Mouse (Mus musculus) neutrophil, adult 5-6 weeks (primary cell): Measurements from ENCODE around the gene Gm20379. TPM values are rescaled to one million over a fixed set of nuclear protein-coding genes. Genes with fewer than 3 reads are reported as not detected.

Experiments used
- ATAC-seq: fragments of 151-379, 151-347 bp; 2 replicates; pipeline ENCODE4 v1.8.0; 2017; ENCODE audit warnings: mild to moderate bottlenecking, moderate TSS enrichment; ENCODE audit not compliant: insufficient number of reproducible peaks, poor library complexity, low FRiP score, severe bottlenecking; ENCODE audit errors: extremely low read depth
- total RNA-seq: library from RNA; stranded (forward); fragments of 200-1000 nt; gene quantifications from 2 replicates; pipeline ENCODE4 v1.2.3, GENCODE M21; 2017

Gene Gm20379
- total RNA-seq = not detected in 2 replicates

DNA sequence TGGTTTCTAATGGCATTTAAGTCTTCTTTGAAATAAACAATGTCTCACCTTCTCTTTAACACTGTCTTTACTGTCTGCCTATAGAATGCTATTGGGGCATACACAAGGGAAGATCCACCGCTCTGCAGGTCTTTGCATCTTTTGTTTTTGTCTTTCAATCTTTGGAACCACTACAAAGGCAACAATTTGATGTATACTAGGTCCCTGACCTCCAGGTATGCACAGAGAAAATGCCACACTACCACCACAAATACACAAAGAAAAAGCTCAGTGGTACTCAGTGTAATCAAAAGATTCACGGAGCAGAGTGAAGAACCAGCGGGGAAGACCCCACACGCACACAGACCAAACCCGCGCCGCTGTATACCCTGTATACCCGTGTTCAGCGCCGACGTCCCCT lies at the start of gene Gm20379:
Gene Gm20379 (plus strand): TSS at position 301 of the 400 bp plus-strand sequence.
- no peak for ATAC-seq

DNA sequence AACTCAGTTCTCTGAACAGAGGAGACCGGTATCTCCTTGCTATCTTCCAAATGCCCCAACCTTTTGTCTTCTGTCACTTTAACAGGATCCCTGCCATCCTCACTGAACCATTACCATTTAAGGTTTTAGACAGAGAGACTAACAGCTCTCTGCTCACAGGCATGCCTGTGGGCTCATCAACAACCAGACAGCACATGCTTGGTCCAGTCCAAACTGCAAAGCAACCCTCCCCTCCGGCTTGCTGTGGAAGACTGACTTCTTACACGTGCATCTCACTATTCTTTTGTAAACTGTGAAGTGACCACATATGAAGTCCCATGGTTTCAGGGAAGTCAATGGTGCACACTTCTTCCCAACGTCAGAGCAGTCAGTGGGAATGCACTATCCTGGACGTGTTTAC lies 44.5 kb upstream of the Gm20379 start:
- no peak for ATAC-seq

DNA sequence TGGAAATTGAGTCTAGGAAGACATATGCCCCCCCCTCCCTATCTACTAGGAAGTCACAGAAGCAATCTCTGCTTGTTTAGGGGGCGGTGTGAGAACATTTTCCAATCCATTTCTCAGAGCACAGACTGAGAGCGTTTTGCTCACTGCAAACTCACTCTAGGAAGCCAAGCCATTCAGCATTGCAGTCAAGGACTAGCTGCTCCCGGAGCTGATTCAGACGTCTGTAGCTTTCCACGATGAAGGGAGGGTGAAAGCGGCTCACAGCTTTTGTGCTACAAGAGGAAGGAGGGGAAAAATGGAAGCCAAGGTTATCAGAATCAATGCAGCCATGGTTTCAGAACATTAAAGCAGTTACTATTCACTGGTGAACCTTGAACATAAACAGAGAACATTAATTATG lies 42.2 kb upstream of the Gm20379 start:
- ATAC-seq = no peak

DNA sequence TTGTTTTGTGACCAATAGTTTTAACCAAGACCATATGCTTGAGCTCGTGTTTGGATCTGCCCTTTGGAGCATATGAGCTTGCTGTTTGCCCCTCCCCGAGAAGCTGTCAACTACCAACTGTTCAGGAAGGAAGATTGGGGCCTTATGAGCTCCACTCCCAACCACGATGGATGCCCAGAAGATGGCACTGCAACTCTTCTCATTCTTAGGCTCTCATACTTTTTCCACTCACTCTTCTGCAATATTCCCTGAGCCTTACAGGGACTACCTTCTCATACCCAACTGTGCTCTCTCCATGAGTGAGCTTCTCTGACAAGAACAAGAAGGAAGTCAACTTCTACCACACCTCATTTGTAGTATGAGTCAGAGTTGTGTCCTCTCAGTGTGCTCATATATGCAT lies 38.7 kb upstream of the Gm20379 start:
- no peak for ATAC-seq

DNA sequence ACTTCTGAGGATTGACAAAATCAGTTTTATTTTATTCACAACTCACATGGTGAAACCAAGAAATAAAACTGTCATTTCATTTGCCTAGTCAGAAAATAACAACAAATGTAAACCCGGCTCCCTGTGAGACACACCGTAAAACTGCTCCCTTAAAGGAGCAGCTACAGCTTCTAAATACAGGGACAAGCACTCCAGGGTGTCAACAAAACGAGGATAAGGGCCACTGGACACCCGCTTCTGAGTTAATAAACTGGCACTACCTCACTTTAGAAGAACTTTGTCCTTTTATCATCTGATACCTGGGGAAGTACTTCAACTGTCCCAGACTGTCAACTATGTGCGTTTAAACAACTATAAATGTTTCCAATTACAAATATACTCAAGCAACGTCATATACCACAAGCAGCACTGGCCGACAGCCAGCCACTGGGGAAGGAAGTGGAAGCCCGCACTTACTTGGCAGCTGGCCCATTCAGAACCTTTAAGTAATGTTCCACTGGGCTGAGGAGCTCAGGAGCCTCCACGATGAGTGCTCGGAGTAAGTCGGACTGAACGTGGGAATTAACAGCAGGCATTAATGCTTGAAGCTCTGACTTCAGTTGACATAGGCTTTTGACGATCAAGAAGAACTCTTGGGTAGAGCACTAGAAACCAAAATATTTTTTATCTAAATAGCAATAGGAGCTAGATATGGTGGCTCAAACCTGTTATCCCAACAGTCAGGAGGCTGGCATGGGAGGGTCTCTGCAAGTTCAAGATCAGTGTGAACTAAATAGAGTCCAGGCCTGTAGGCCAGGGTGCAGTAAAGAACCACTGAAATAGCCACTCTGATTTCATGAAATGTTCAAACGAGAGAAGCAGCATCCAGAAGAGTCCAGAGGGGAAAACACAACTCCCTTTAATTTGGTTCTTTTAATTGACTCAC lies 31.2 kb upstream of the Gm20379 start:
- peak; percentile 53; the same call in 1 of the 2 replicates for ATAC-seq

DNA sequence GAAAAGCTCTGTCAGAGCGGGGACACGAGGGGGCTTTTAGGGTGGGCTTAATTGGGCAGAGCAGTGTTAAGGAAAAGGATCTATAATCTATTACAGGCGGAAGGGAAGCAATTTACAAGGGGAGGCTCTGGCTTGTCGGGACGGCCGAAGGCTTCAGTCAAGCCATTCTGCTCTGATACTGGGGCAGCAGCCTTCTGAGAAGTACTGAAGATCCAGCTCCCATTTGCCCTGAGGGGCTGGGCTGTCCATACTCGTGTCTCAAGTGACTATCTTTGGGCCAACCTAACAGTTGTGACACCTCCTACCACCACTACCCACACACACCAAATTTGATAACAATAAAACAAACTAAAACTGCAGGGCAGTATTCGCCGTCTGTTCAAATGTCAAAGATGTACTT lies 30.5 kb upstream of the Gm20379 start:
- no peak for ATAC-seq

DNA sequence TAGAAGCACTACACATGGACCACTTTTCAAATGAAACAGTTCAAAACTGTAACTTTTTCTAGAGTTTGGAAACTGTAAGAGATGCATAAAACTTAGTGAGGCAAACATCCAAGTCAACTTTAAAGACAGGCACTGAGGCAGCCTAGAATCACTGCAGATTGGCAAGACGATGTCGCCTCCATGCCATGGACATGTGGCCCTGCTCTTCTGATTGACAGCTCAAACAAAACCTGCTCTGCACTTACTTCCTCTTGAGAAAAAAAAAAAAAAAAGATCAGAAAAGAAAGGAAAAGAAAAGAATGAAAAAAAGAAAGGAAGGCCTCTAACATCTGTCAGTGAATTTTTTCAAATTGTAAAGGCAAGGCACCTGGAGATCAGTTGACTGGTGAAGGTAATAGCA lies 28.8 kb upstream of the Gm20379 start:
- ATAC-seq = no peak

DNA sequence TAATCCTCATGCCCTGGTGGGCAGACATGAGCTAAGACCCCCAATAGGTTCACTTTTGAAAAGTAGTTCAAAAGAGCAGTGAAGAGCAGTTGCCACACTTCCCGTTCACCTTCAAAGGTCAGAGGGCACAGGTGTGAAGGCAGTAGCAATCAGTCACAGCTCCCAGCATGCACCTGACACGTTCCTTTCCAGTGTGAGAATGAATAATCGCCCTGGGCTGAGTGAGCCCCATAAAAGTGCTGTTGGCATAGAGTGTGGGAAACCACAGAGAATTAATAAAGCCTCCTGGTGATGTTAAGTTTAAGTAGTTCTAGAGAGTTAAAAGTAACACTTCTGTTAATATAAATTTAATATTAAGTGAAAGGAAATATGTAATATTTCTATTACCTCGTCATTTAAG lies 14.2 kb upstream of the Gm20379 start:
- ATAC-seq = no peak

DNA sequence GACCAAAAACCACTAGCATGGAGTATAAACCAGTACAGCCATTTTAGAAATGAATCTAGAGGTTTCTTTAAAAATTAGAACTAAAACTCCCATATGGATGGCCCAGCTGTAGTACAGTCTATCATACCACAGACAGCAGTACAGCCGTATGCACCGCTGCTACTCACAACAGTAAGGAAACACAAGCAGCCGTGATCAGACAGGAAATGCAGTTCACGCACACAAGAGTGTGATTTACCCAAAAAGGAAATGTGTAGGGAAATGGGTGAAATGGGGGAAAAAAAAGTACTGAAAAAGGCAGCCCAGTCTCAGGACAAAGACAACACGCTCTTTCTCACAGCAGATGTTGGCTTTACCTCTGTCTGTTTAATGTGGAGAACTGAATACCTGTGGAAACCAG lies 11.9 kb upstream of the Gm20379 start:
- no peak for ATAC-seq

DNA sequence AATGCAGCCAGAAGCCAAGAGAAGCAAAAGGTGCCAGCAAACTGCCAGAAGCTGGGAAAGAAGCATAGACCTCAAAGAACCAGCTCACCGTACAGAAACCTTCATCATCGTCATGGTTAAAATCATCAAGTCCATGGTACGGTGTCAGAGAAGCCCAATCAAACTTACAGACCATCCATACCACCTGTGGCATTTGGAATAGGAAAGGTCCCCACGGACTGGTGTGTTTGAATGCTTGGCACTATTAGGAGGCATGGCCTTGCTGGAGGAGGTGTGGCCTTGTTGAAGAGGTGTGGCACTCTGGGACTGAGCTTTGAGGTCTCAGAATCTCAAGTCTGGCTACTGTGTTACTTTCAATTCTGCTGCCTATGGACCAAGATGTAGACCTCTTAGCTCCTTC lies 9.3 kb upstream of the Gm20379 start:
- no peak for ATAC-seq

DNA sequence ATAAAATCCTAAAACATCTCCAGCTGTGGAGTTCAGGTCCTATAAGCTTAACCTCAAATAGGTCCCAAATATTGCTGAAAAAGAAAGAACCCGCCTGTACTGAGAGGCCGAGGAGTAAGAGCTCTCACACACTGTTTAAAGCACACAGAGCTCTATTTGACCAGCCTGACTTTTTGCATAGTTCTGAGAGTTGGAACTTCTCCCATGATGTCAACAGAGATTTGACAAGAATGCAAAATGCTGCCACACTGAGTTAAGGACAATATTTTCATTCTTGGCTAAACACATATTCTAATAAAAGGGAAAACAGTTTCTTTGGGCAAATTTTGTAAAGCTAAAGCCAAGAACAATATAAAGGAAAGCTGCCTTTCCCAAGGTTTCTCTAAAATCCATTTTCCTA lies 8.8 kb upstream of the Gm20379 start:
- ATAC-seq = no peak

DNA sequence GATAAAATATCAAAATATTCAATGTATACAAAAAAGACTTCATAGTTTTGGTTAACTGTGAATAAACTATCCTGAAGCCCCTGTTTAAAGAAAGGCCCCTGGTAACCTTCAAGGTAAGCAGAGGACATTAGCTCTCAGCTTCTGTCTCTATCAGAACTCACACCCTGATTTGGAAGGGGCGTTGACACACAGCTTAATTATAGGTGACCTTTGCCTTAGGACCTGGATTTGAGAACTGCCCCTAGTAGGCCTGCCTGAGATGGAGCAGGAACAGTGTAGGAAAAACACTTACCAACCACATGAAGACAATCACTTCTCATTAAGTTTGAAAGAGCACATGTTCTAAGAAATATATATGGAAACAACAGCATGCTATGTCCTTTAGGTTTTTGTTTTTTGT lies 6.3 kb upstream of the Gm20379 start:
- no peak for ATAC-seq

DNA sequence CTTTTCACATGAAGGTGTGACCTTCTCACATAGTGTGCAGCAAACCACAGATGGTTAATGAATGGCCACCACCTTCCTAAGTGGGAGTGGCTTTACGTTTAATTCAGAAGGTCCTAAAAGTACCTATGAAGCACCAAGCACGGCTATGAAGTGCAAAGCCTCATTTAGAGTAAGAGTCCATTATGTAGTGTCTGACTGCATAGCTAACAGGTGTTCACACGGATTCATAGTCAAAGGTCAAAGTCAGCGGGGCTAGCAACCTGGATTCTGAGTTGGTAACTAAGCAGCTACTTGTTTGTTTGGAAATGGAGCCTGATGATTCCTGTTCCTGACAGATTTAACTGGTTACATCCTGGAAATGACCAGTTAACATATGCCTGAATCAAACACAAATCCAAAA lies 4.0 kb upstream of the Gm20379 start:
- ATAC-seq = no peak

DNA sequence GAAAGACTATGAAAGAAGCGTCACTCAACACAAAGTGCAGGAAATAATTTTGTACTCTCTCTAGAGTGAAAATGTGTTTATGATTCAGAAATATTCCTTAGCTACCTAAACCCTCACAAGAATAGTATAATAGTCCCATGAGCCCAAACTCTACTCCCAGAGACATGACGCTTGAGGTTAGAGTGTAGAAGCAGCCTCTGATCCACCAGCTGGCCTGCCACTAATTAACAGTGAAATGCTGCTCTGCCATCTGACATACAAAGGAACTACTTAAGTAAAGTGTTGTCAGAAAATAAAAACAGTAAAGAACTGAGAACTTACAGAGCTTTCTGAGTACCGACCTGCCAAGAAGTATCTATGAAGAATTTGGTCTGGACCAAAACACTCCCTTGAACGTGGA lies 3.3 kb upstream of the Gm20379 start:
- no peak for ATAC-seq

DNA sequence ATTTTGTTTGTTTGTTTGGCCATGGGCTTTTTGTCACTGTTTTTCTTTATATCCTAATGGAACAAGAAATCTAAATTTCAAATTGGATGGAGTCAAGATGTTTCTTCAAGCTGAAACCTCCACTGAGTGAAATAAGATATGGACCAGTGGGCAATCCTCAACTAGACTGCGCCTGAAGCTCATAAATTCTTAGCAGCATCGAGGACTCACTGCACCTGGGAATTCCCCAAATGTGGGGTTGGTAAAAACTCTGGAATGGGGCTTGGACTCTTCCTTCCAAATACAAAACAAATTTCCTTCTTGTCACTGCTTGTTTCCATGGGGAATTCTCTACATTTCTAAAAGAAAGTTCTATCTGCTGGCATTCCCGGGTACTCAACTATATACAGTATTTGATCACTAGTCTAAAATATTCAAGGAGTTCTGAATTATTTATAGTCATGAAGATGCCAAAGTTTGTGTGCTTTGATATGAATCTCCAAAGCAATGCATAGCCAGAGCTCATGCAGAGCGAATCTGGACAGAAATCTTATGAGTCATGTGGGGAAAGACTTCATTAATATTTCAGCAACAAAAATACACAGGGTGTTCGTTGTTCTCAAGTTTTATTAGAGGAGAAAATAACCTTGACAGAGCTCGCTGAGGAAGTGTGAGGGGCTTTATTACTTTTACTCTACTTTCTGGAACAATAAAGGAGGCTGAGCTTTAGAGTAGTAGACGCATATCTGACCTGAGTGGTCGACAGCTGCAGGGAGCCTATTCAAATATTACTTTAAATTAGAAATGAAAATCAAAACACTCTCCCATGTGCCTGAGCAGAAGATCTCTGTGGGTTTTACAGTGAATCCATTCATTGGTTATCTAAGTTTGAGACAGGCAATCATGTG lies 2.5 kb upstream of the Gm20379 start:
- no peak for ATAC-seq

DNA sequence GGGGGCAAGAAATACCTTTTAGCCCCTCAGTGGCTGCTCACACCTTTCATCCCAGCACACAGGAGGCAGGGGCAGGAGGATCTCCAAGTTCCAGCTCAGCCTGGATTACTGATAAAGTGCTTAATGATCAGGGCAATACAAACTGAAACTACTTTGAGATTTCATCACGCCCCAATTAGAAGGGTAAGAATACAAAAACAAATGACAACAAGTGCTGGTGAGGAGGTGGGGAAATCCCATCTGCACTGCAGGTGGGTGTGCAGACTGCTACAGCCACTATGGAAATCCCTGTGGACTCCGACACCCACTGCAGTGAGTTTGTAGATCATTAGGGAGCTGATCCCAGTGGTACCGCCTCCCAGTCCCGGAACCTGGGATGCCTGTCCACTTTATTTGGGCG lies 1.5 kb upstream of the Gm20379 start:
- ATAC-seq = no peak

DNA sequence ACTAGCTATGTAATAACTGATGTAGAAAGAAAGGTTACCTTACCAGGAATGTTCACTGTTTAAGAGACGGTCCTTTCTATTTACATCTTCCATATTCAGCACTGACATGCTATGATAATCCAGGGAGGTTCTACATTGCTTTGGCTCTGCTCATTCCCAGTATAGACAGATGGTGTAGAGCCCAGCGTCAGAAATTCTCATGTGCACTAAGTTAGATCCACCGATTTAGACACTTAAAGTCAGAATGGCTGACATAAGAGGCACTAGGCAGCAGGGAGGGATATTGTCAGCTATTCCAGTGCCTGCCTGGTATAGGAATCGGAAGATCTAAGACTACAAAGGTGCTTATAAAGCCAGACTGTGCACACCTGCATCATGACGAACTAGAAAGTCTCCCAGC lies 8.8 kb downstream of the Gm20379 start:
- no peak for ATAC-seq

DNA sequence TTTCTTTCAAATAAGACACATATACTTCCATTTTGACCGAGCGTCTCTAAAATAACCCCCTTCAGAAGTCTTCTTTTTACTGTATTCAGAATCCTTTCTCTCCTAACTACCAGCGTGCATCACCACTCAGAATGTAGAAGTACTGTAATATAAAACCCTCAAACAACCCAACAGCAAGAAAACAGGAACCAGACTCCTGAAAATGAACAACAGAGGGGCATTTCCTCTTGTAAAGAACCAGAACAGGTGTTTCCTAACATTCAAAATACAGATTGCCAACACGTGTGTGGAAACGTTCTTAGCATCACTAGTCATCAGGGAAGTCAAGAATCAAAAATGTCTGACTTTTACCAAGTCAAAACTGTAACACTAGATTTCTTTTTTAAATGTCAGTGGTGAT lies 15.0 kb downstream of the Gm20379 start:
- peak; percentile 62; the same call in 1 of the 2 replicates for ATAC-seq

DNA sequence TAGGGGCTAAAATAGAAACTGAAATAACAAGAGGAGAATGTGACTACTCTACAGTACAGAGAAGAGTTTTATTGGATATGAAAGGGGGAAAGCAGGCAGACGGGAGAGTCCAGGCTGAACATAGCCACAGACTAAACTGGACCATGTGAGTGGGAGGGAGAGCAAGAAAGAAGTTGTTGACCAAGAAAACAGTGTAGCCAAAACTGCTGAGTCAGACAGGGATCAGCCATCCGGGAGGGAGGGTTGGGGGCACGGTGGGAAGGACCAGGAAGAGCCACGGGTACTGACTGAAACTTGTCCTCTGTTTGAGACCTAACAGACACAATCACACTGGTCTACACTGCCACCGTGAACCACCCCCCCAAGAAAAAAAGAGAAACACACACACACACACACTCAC lies 20.2 kb downstream of the Gm20379 start:
- ATAC-seq = no peak

DNA sequence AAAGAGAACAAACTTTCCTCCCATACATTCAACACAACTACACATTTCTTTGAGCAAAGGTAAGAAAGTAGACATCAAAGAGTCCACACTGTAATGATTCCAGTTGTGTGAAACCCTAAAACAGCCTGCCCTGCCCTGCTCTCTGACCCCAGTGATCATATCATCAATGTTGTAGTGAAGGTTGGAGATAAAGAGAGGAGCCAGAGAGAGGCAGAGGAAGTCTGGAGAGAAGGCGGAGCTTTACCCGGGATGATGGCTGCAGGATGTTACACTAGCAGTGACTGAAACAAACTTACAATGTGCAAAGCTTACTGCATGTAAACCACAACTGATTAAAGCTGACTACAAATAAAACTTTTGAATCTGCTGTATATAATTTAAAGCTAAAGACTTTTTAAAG lies 22.2 kb downstream of the Gm20379 start:
- ATAC-seq = no peak
